Mouse (Mus musculus) small intestine, adult 2 months (tissue): Measurements from ENCODE around the gene Clmn.

Experiments
- CTCF ChIP-seq: fragments of 200-500 bp; IDR thresholded peaks from 2 replicates; pipeline ENCODE4 v1.5.1; 2012; ENCODE audit warnings: low read depth, mild to moderate bottlenecking, control low read depth, inconsistent platforms, low read length, moderate library complexity, mixed read lengths; ENCODE audit not compliant: insufficient replicate concordance, insufficient read length; ENCODE audit errors: extremely low read depth
- POLR2A ChIP-seq: fragments of 200-500 bp; IDR thresholded peaks from 2 replicates; pipeline ENCODE4 v1.6.1; 2012; ENCODE audit warnings: low read depth, mild to moderate bottlenecking, control low read depth, inconsistent platforms, low read length, moderate library complexity

- no peak for TF ChIP-seq CTCF
- TF ChIP-seq POLR2A: no peak
Observed at GRCm38 (mm10) chr12:104827721-104828120, 37.2 kb downstream of the Clmn start.
